Mouse (Mus musculus): Measurements from ENCODE around the gene Rps8. TPM values are rescaled to one million over a fixed set of nuclear protein-coding genes. Genes with fewer than 3 reads are reported as not detected.

Gene Rps8
- polyA plus RNA-seq, 1 experiment from 2014 or later = 1,312 TPM

GRCm38 (mm10) chr4:117131890-117132793 lies 23.9 kb downstream of the Rps8 start:
- H3K4me2 ChIP-seq = peak overlapping the region; percentile 100
- H3K4me1 ChIP-seq (ENCODE audit: insufficient read depth) = peaks cover 14% of the 10 kb centered on the region; the same call in 1 of the 2 replicates
- H3K27ac ChIP-seq (ENCODE audit: low read depth) = no peak overlapping the region
- no peak for TF ChIP-seq CTCF (IDR thresholded peaks at IDR 0.05; ENCODE audit: low read depth)
- DNase-seq (peak; percentile 27), ATAC-seq (ENCODE audit: insufficient read depth) (0 out of 2 replicates have a peak, but pooled peaks have one; percentile 8)
- no peak overlapping the region for H3K9ac ChIP-seq
- peak overlapping the region; percentile 85 for H3K4me3 ChIP-seq (ENCODE audit: low read depth, low read length)
- H3K9me3 ChIP-seq (ENCODE audit: low read depth, low read length) = no peaks in the 10 kb centered on the region
- H3K36me3 ChIP-seq (ENCODE audit: insufficient read depth) = peaks cover 16% of the 10 kb centered on the region; the same call in 1 of the 2 replicates
- 31% methylated on average over 7 of the region's 7 CpGs for WGBS
- peaks cover 18% of the 10 kb centered on the region for H3K27me3 ChIP-seq (ENCODE audit: insufficient read depth, low read length)

GRCm38 (mm10) chr4:117131198-117131597 lies 24.8 kb downstream of the Rps8 start:
- no peak overlapping the region for H3K4me3 ChIP-seq (ENCODE audit: low read depth, low read length)
- no peak for DNase-seq
- H3K9ac ChIP-seq = no peak overlapping the region
- no peak for ATAC-seq (ENCODE audit: insufficient read depth)
- peaks cover 18% of the 10 kb centered on the region for H3K27me3 ChIP-seq (ENCODE audit: insufficient read depth, low read length)
- peaks cover 14% of the 10 kb centered on the region; the same call in 1 of the 2 replicates for H3K4me1 ChIP-seq (ENCODE audit: insufficient read depth)
- no peak overlapping the region for H3K4me2 ChIP-seq
- no peak for TF ChIP-seq CTCF (IDR thresholded peaks at IDR 0.05; ENCODE audit: low read depth)
- WGBS = 64% methylated on average over 6 of the region's 6 CpGs
- peaks cover 16% of the 10 kb centered on the region; the same call in 1 of the 2 replicates for H3K36me3 ChIP-seq (ENCODE audit: insufficient read depth)
- H3K9me3 ChIP-seq (ENCODE audit: low read depth, low read length) = no peaks in the 10 kb centered on the region
- H3K27ac ChIP-seq (ENCODE audit: low read depth) = no peak overlapping the region

GRCm38 (mm10) chr4:117130790-117131189 lies 25.3 kb downstream of the Rps8 start:
- WGBS = 79% methylated on average over 6 of the region's 6 CpGs
- no peaks in the 10 kb centered on the region for H3K9me3 ChIP-seq (ENCODE audit: low read depth, low read length)
- no peak for TF ChIP-seq CTCF (IDR thresholded peaks at IDR 0.05; ENCODE audit: low read depth)
- no peak overlapping the region for H3K9ac ChIP-seq
- ATAC-seq (ENCODE audit: insufficient read depth) (no peak), DNase-seq (no peak)
- H3K4me3 ChIP-seq (ENCODE audit: low read depth, low read length) = no peak overlapping the region
- H3K4me1 ChIP-seq (ENCODE audit: insufficient read depth) = peaks cover 17% of the 10 kb centered on the region
- no peak overlapping the region for H3K4me2 ChIP-seq
- H3K27ac ChIP-seq (ENCODE audit: low read depth) = no peak overlapping the region
- H3K27me3 ChIP-seq (ENCODE audit: insufficient read depth, low read length) = peaks cover 18% of the 10 kb centered on the region
- H3K36me3 ChIP-seq (ENCODE audit: insufficient read depth) = peaks cover 16% of the 10 kb centered on the region; the same call in 1 of the 2 replicates

- peaks cover 25% of the 10 kb centered on the region for H3K4me1 ChIP-seq (ENCODE audit: insufficient read depth)
- H3K9ac ChIP-seq = no peak overlapping the region
- H3K4me3 ChIP-seq (ENCODE audit: low read depth, low read length) = no peak overlapping the region
- ATAC-seq (ENCODE audit: insufficient read depth) = no peak
- peaks cover 15% of the 10 kb centered on the region for H3K27me3 ChIP-seq (ENCODE audit: insufficient read depth, low read length)
- 88% methylated on average over 33 of the region's 33 CpGs for WGBS
- peaks cover 16% of the 10 kb centered on the region; the same call in 1 of the 2 replicates for H3K36me3 ChIP-seq (ENCODE audit: insufficient read depth)
- no peak for TF ChIP-seq CTCF (IDR thresholded peaks at IDR 0.05; ENCODE audit: low read depth)
- H3K27ac ChIP-seq (ENCODE audit: low read depth) = no peak overlapping the region
- no peak overlapping the region for H3K4me2 ChIP-seq
- no peaks in the 10 kb centered on the region for H3K9me3 ChIP-seq (ENCODE audit: low read depth, low read length)
- DNase-seq = no peak
These were observed 27.9 kb downstream of the Rps8 start for GRCm38 (mm10) chr4:117127991-117128686.

- Histone ChIP-seq H3K4me3 (ENCODE audit: low read depth, low read length) (no peak within 1 kb of the TSS), H3K9ac (peak within 1 kb of the TSS; percentile 26; the same call in 1 of the 2 replicates), H3K36me3 (ENCODE audit: insufficient read depth) (peaks cover 16% of the 10 kb centered on the region; the same call in 1 of the 2 replicates), H3K27me3 (ENCODE audit: insufficient read depth, low read length) (peaks cover 2% of the 10 kb centered on the region; the same call in 1 of the 2 replicates), H3K4me2 (0 out of 2 replicates have a peak within 1 kb of the TSS, but pooled peaks have one; percentile 26), H3K27ac (ENCODE audit: low read depth) (peak within 1 kb of the TSS; percentile 94), H3K4me1 (ENCODE audit: insufficient read depth) (peaks cover 17% of the 10 kb centered on the region), H3K9me3 (ENCODE audit: low read depth, low read length) (no peaks in the 10 kb centered on the region)
- DNase-seq = no peak
- WGBS = 86% methylated on average over 9 of the region's 9 CpGs
- no peak for ATAC-seq (ENCODE audit: insufficient read depth)
- TF ChIP-seq CTCF (IDR thresholded peaks at IDR 0.05; ENCODE audit: low read depth) = no peak
These were observed 29.3 kb downstream of the Rps8 start, which contains the start of gene Tctex1d4 for GRCm38 (mm10) chr4:117126675-117127290. Gene Tctex1d4 (plus strand): TSS chr4:117126794.

DNA sequence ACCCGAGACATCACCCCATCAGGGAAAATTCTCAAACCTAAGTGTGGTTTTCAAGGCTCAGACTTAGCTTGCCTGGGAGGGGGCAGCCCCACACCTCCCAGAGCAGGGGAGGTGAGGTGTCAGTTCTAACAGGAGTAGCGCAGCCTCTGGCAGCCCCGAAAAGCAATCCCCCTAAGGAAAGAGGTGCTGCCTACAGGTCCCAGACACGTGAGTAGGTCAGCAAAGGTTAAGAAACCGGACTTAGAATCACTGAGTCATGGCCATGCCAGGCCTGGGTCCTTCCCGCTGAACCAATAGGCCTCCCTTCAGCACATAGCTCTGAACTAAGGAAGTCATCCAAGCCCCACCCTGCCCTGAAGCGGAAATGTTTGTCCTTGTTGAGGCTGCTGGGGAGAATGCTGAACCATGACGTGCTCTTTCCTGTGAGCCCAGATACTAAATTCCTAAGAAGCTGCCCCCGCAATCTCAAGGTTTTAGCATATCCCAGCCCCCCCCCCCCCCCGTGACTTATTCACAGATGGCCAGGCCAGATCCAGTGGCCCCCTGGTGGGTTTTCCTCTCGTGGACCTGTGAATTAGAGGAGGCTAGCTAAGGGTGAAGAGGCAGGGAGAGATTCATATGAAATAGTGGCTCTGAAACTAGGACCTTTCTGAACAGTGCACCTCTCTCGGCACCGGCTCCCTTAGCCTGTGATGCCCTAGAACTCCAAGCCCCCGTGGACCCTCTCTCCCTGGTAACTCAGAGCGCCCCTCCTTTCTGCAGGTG lies 30.0 kb downstream of the Rps8 start:
- no peak for TF ChIP-seq CTCF (IDR thresholded peaks at IDR 0.05; ENCODE audit: low read depth)
- H3K27ac ChIP-seq (ENCODE audit: low read depth) = peak overlapping the region; percentile 94
- H3K4me3 ChIP-seq (ENCODE audit: low read depth, low read length) = no peak overlapping the region
- WGBS = 31% methylated on average over 15 of the region's 15 CpGs
- H3K27me3 ChIP-seq (ENCODE audit: insufficient read depth, low read length) = no peaks in the 10 kb centered on the region
- peak; percentile 80 for DNase-seq
- H3K36me3 ChIP-seq (ENCODE audit: insufficient read depth) = peaks cover 12% of the 10 kb centered on the region; the same call in 1 of the 2 replicates
- peak overlapping the region; percentile 26; the same call in 1 of the 2 replicates for H3K9ac ChIP-seq
- peaks cover 17% of the 10 kb centered on the region for H3K4me1 ChIP-seq (ENCODE audit: insufficient read depth)
- ATAC-seq (ENCODE audit: insufficient read depth) = peak; percentile 60
- 0 out of 2 replicates have a peak overlapping the region, but pooled peaks have one; percentile 26 for H3K4me2 ChIP-seq
- H3K9me3 ChIP-seq (ENCODE audit: low read depth, low read length) = no peaks in the 10 kb centered on the region

Data from lung, embryonic 14.5 days (tissue).